Mouse (Mus musculus) megakaryocyte, embryonic 14.5 days (primary cell): ENCODE results near the gene 4933406M09Rik.

Experiments
- FLI1 ChIP-seq: IDR thresholded peaks from 2 replicates; pipeline ENCODE4 v1.6.1; 2012; ENCODE audit warnings: low read length, inconsistent platforms, mixed read lengths
- GATA1 ChIP-seq: IDR thresholded peaks from 3 replicates; pipeline ENCODE4 v1.6.1; 2012; ENCODE audit warnings: mixed read lengths, low read length, inconsistent platforms, borderline replicate concordance

DNA sequence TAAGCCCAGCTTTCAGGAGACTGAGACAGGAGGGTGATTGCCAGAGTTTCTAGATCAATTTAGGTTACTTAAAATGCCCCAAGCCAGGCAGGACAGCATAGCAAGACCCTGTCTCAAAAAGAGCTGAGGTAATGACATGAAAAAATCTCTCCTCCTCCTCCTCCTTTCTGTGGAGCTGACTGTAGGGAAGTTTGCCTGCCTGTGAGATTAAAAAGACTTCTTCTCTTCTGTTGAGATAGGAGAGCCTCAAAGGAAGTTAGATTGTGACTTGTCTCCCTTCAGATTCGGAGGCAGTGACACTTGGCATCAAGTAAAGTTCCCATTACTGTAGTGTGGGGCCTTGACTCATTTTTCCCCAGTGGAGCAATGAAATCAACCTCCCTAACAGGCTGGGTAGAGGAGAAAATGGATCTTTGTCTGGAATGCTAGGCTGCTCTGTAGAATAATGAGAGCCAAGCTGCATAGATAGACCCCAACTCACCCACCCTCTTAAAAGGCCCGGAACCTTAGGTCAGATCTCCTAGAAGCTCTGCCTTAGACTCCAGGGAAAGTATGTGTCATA lies 32.8 kb downstream of the 4933406M09Rik start:
- no peak for TF ChIP-seq GATA1
- no peak for TF ChIP-seq FLI1
